In the genomic region with DNA sequence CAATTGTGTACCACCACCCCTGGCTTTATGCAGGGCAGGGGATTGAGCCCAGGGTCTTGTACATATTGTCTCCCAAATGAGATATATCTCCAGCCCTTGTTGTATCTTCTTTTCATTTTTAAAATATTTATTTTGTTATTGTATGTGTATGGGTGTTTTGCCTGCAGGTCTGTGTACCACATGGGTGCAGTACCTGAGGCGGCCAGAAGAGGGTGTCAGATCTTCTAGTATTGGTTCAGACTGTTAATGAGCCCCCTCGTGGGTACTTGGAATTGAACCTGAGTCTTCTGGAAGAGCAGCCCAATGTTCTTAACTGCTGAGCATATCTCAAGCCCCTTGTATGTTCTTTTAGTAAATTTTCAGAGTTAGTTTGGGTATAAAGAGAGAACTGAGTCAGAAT, we compare ENCODE assay signal across 10 mouse cellular contexts. TPM values are rescaled to one million over a fixed set of nuclear protein-coding genes. Genes with fewer than 3 reads are reported as not detected.
DNase-seq lines count a peak whose midpoint lies in the region; ATAC-seq and TF ChIP-seq lines count a peak whose summit lies in the region.
"Had no signal": no experiment of that assay in that cellular context is flagged by ENCODE, and none has a peak within 500 bp of the region (broad histone marks: within the 10 kb centered on the region; RNA-seq: fewer than 3 reads in every experiment).

No protein-coding gene starts in this region.

- no peak for TF ChIP-seq EP300 in heart, postnatal 0 days (IDR thresholded peaks at IDR 0.05; ENCODE audit: low read depth)

- no peaks in the 10 kb centered on the region for H3K9me3 ChIP-seq in heart, postnatal 0 days (replicated peaks; ENCODE audit: control insufficient read depth, low read length)
- H3K9me3 ChIP-seq: liver, embryonic 13.5 days had no signal

- WGBS in heart, postnatal 0 days = 52% methylated on average over 2 of the region's 2 CpGs

- H3K27me3 ChIP-seq in heart, postnatal 0 days (ENCODE audit: control insufficient read depth, insufficient read depth, low read length) = no peaks in the 10 kb centered on the region
- H3K27me3 ChIP-seq in Patski = no peaks in the 10 kb centered on the region
- H3K27me3 ChIP-seq: liver, embryonic 13.5 days had no signal

- intact Hi-C loops in heart, postnatal 25 days (cut with DNase I) = no loop called here

- H3K4me3 ChIP-seq in heart, postnatal 0 days (ENCODE audit: low read depth, low read length) = no peak overlapping the region
- H3K4me3 ChIP-seq: liver, embryonic 13.5 days had no signal

- POLR2A ChIA-PET in Patski (lab: Charles Lee) = no interaction called here

- CTCF ChIA-PET in Patski (lab: Charles Lee) = no interaction called here

- no peak overlapping the region for H3K27ac ChIP-seq in heart, postnatal 0 days (ENCODE audit: low read depth)
- H3K27ac ChIP-seq: liver, embryonic 13.5 days had no signal

- ATAC-seq in heart, postnatal 0 days (ENCODE audit: insufficient read depth, low read depth) = no peak
- no peak for ATAC-seq in Patski
- ATAC-seq: inflammation-experienced regulatory T-cells, adult 6 months had no signal

- peak; percentile 29 for TF ChIP-seq CTCF in heart, postnatal 0 days (IDR thresholded peaks at IDR 0.05; ENCODE audit: low read depth)
- TF ChIP-seq CTCF in Patski (IDR thresholded peaks at IDR 0.05) = peak; percentile 61

- H3K9ac ChIP-seq in heart, postnatal 0 days (replicated peaks; ENCODE audit: low read depth, low read length) = no peak overlapping the region
- H3K9ac ChIP-seq: liver, embryonic 13.5 days had no signal

- in situ Hi-C loops in Patski (cut with MboI; ENCODE audit: low pct_unique_long_range_greater_than_20kb) = no loop called here

- H3K4me2 ChIP-seq in heart, postnatal 0 days (ENCODE audit: low read depth, low read length) = no peak overlapping the region
- H3K4me2 ChIP-seq: liver, embryonic 13.5 days had no signal

- H3K36me3 ChIP-seq in heart, postnatal 0 days (replicated peaks; ENCODE audit: control insufficient read depth, insufficient read depth, low read length) = peaks cover 61% of the 10 kb centered on the region

- no peaks in the 10 kb centered on the region for H3K4me1 ChIP-seq in heart, postnatal 0 days (ENCODE audit: control insufficient read depth, insufficient read depth)
- H3K4me1 ChIP-seq: liver, embryonic 13.5 days had no signal

- no peak for DNase-seq in heart, postnatal 0 days (ENCODE audit: low spot score)
- DNase-seq in heart, postnatal 25 days (ENCODE audit: low spot score) = no peak
- peak; percentile 21 for DNase-seq in lung, postnatal 36 days
- no peak for DNase-seq in lung, postnatal 10 days
- no peak for DNase-seq in Patski (ENCODE audit: low read depth, low spot score)
- peak; percentile 52 for DNase-seq in naive thymus-derived CD4-positive, alpha-beta T cell, adult 2 months (ENCODE audit: low read depth)
- DNase-seq in cerebellum, adult 11 months = no peak
- no peak for DNase-seq in cerebellum, postnatal 25 days
- DNase-seq: liver, embryonic 13.5 days had no signal

RNA-seq across cellular contexts. Expression of gene Slc25a20, which starts 11.3 kb away (rescaled TPM):
- total RNA-seq in heart, postnatal 0 days (2014; rRNA removed; ENCODE audit: low replicate concordance) = 95.7 and 137 TPM in 2 replicates
- 240 and 248 TPM in 2 replicates for polyA plus RNA-seq in heart, postnatal 0 days (2015; fragmentation: Nextera tagmentation; extraction: Ambion mirVana)
- total RNA-seq in heart, postnatal 25 days (2021) = 100 to 1,000 TPM; 192 to 211 TPM
- 48.1 TPM for polyA plus RNA-seq in Patski (2021)

RNA-seq across cellular contexts. Expression of gene Prkar2a, which starts 16.0 kb away (rescaled TPM):
- total RNA-seq in heart, postnatal 0 days (2014; rRNA removed; ENCODE audit: low replicate concordance) = 48.2 and 52.8 TPM in 2 replicates
- polyA plus RNA-seq in heart, postnatal 0 days (2015; fragmentation: Nextera tagmentation; extraction: Ambion mirVana) = 17.8 and 20.7 TPM in 2 replicates
- total RNA-seq in heart, postnatal 25 days (2021) = 10 to 100 TPM; 80.3 to 81.8 TPM
- polyA plus RNA-seq in Patski (2021) = 30.9 TPM

RNA-seq across cellular contexts. Expression of gene Arih2, which starts 24.0 kb away (rescaled TPM):
- 59.5 and 76.4 TPM in 2 replicates for total RNA-seq in heart, postnatal 0 days (2014; rRNA removed; ENCODE audit: low replicate concordance)
- 33.8 and 38.2 TPM in 2 replicates for polyA plus RNA-seq in heart, postnatal 0 days (2015; fragmentation: Nextera tagmentation; extraction: Ambion mirVana)
- total RNA-seq in heart, postnatal 25 days (2021) = 10 to 100 TPM; 41.3 to 42.2 TPM
- 43.7 TPM for polyA plus RNA-seq in Patski (2021)

Comparison
In these comparisons a context has a peak if more than half of its experiments do, and no peak if none do; other contexts are left out.
1. DNase-seq: peak in lung, postnatal 36 days (single experiment) and naive thymus-derived CD4-positive, alpha-beta T cell, adult 2 months (single experiment); none in heart, postnatal 0 days (single experiment), heart, postnatal 25 days (single experiment), lung, postnatal 10 days (single experiment), Patski (single experiment), cerebellum, adult 11 months (single experiment) and cerebellum, postnatal 25 days (0 of 2).